Mouse (Mus musculus) kidney, embryonic 14.5 days (tissue): ENCODE results near the gene Mdh2. TPM values are rescaled to one million over a fixed set of nuclear protein-coding genes. Genes with fewer than 3 reads are reported as not detected.

Source experiments
- ATAC-seq: fragments of 200-750 bp; cut with Nextera tagmentation; 2 replicates; pipeline ENCODE4 v1.8.0; 2017; ENCODE audit warnings: moderate number of reproducible peaks, mild to moderate bottlenecking, moderate TSS enrichment, moderate library complexity; ENCODE audit not compliant: low FRiP score, low TSS enrichment
- H3K27ac ChIP-seq: fragments of 300-500 bp; sonication (generic); 2 replicates; pipeline ENCODE4 v1.5.1; 2014; ENCODE audit warnings: low read depth, mild to moderate bottlenecking, low read length, moderate library complexity, mixed read lengths
- H3K27me3 ChIP-seq: fragments of 300-500 bp; sonication (generic); 2 replicates; pipeline ENCODE4 v1.6.1; 2014; ENCODE audit warnings: mild to moderate bottlenecking, low read length; ENCODE audit not compliant: control insufficient read depth, insufficient read depth
- H3K36me3 ChIP-seq: fragments of 300-500 bp; sonication (generic); 2 replicates; pipeline ENCODE4 v1.6.1; 2014; ENCODE audit warnings: low read length, mixed read lengths; ENCODE audit not compliant: control insufficient read depth, insufficient read depth
- H3K4me1 ChIP-seq: fragments of 300-500 bp; sonication (generic); 2 replicates; pipeline ENCODE4 v1.6.1; 2014; ENCODE audit warnings: low read length, mixed read lengths; ENCODE audit not compliant: control insufficient read depth, insufficient read depth
- H3K4me2 ChIP-seq: fragments of 300-500 bp; sonication (generic); replicated peaks from 2 replicates; pipeline ENCODE4 v1.6.1; 2014; ENCODE audit warnings: low read depth, mild to moderate bottlenecking, low read length
- H3K4me3 ChIP-seq: fragments of 300-500 bp; sonication (generic); 2 replicates; pipeline ENCODE4 v1.5.1; 2014; ENCODE audit warnings: mild to moderate bottlenecking, low read length
- H3K9ac ChIP-seq: fragments of 300-500 bp; sonication (generic); 2 replicates; pipeline ENCODE4 v1.6.1; 2014; ENCODE audit warnings: low read depth, mild to moderate bottlenecking, low read length, moderate library complexity
- H3K9me3 ChIP-seq: fragments of 300-500 bp; sonication (generic); 2 replicates; pipeline ENCODE4 v1.6.1; 2016; ENCODE audit warnings: low read length; ENCODE audit not compliant: control insufficient read depth
- WGBS: fragments of 180-500 bp; shearing (Covaris S2); extraction: QIAGEN DNeasy Blood & Tissue Kit; methylation state at CpG from one replicate; pipeline ENCODE4 v1.1.7; 2014; 5-methylcytosine and 5-hydroxymethylcytosine counted together
- polyA plus RNA-seq: library from polyadenylated mRNA; unstranded; fragments of >200 nt; fragmentation: Nextera tagmentation; extraction: Ambion mirVana; gene quantifications from 2 replicates; pipeline ENCODE4 v1.2.1, GENCODE M21; 2014

Mdh2 gene
- 429 and 590 TPM in 2 replicates for polyA plus RNA-seq

- Histone ChIP-seq H3K27ac (peak within 1 kb of the TSS; percentile 95), H3K4me3 (peak within 1 kb of the TSS; percentile 93), H3K36me3 (peaks cover 23% of the 10 kb centered on the region), H3K4me1 (peaks cover 18% of the 10 kb centered on the region), H3K27me3 (no peaks in the 10 kb centered on the region), H3K9ac (peak within 1 kb of the TSS; percentile 96), H3K9me3 (no peaks in the 10 kb centered on the region), H3K4me2 (peak within 1 kb of the TSS; percentile 82)
- ATAC-seq: peak; percentile 96
- WGBS: 1% methylated on average over 70 of the region's 70 CpGs
These were observed at the start of gene Mdh2 for GRCm38 (mm10) chr5:135778471-135779445. TSS of gene Mdh2 (plus strand) at chr5:135778480.

- WGBS: 93% methylated on average over 13 of the region's 13 CpGs
- H3K4me2 ChIP-seq: no peak overlapping the region
- ATAC-seq: no peak
These were observed 48.9 kb upstream of the Mdh2 start for GRCm38 (mm10) chr5:135729351-135729750.

GRCm38 (mm10) chr5:135730278-135730677 is 48.0 kb upstream of the Mdh2 start:
- WGBS: 95% methylated on average over 10 of the region's 10 CpGs
- no peak for ATAC-seq
- H3K4me1 ChIP-seq: peaks cover 12% of the 10 kb centered on the region
- H3K4me3 ChIP-seq: no peak overlapping the region
- no peak overlapping the region for H3K9ac ChIP-seq
- no peaks in the 10 kb centered on the region for H3K9me3 ChIP-seq
- peaks cover 71% of the 10 kb centered on the region for H3K36me3 ChIP-seq
- H3K27me3 ChIP-seq: no peaks in the 10 kb centered on the region
- no peak overlapping the region for H3K27ac ChIP-seq
- no peak overlapping the region for H3K4me2 ChIP-seq

More at GRCm38 (mm10) chr5:135729351-135729750, 48.9 kb upstream of the Mdh2 start:
- Histone ChIP-seq H3K36me3 (peaks cover 62% of the 10 kb centered on the region), H3K9me3 (no peaks in the 10 kb centered on the region), H3K4me3 (no peak overlapping the region), H3K9ac (no peak overlapping the region), H3K27me3 (no peaks in the 10 kb centered on the region), H3K27ac (no peak overlapping the region), H3K4me1 (peaks cover 21% of the 10 kb centered on the region)

GRCm38 (mm10) chr5:135730916-135731315 is 47.4 kb upstream of the Mdh2 start:
- ATAC-seq: no peak
- Histone ChIP-seq H3K4me1 (peaks cover 5% of the 10 kb centered on the region), H3K4me3 (no peak overlapping the region), H3K36me3 (peaks cover 77% of the 10 kb centered on the region), H3K4me2 (no peak overlapping the region), H3K9ac (no peak overlapping the region), H3K27ac (no peak overlapping the region), H3K27me3 (no peaks in the 10 kb centered on the region), H3K9me3 (no peaks in the 10 kb centered on the region)
- WGBS: 93% methylated on average over 10 of the region's 10 CpGs

- Histone ChIP-seq H3K9me3 (no peaks in the 10 kb centered on the region), H3K4me1 (peaks cover 1% of the 10 kb centered on the region; the same call in 1 of the 2 replicates), H3K9ac (no peak overlapping the region), H3K4me2 (no peak overlapping the region), H3K27me3 (no peaks in the 10 kb centered on the region), H3K4me3 (no peak overlapping the region), H3K36me3 (peaks cover 81% of the 10 kb centered on the region), H3K27ac (no peak overlapping the region)
- 95% methylated on average over 16 of the region's 16 CpGs for WGBS
- ATAC-seq: no peak
These were observed 47.0 kb upstream of the Mdh2 start for GRCm38 (mm10) chr5:135731322-135731721.

GRCm38 (mm10) chr5:135733071-135733470 is 45.2 kb upstream of the Mdh2 start:
- Histone ChIP-seq H3K9ac (no peak overlapping the region), H3K9me3 (no peaks in the 10 kb centered on the region), H3K4me3 (no peak overlapping the region), H3K4me2 (no peak overlapping the region), H3K4me1 (no peaks in the 10 kb centered on the region), H3K36me3 (peaks cover 90% of the 10 kb centered on the region), H3K27me3 (no peaks in the 10 kb centered on the region), H3K27ac (no peak overlapping the region)
- 86% methylated on average over 4 of the region's 4 CpGs for WGBS
- ATAC-seq: no peak

- Histone ChIP-seq H3K27ac (no peak overlapping the region), H3K27me3 (no peaks in the 10 kb centered on the region), H3K36me3 (peaks cover 82% of the 10 kb centered on the region), H3K4me1 (no peaks in the 10 kb centered on the region), H3K4me3 (no peak overlapping the region), H3K9me3 (no peaks in the 10 kb centered on the region), H3K9ac (no peak overlapping the region), H3K4me2 (no peak overlapping the region)
- ATAC-seq: no peak
- WGBS: 94% methylated on average over 40 of the region's 42 CpGs
These were observed 44.1 kb upstream of the Mdh2 start for GRCm38 (mm10) chr5:135734057-135734680.

GRCm38 (mm10) chr5:135735741-135736140 is 42.5 kb upstream of the Mdh2 start:
- 88% methylated on average over 13 of the region's 13 CpGs for WGBS
- no peak overlapping the region for H3K4me3 ChIP-seq
- H3K36me3 ChIP-seq: peaks cover 66% of the 10 kb centered on the region
- no peak overlapping the region for H3K27ac ChIP-seq
- H3K9me3 ChIP-seq: no peaks in the 10 kb centered on the region
- no peak overlapping the region for H3K4me2 ChIP-seq
- ATAC-seq: no peak
- H3K9ac ChIP-seq: no peak overlapping the region
- no peaks in the 10 kb centered on the region for H3K27me3 ChIP-seq
- H3K4me1 ChIP-seq: no peaks in the 10 kb centered on the region

GRCm38 (mm10) chr5:135736544-135736943 is 41.7 kb upstream of the Mdh2 start:
- 91% methylated on average over 16 of the region's 16 CpGs for WGBS
- Histone ChIP-seq H3K27ac (no peak overlapping the region), H3K4me2 (no peak overlapping the region), H3K4me3 (no peak overlapping the region), H3K27me3 (no peaks in the 10 kb centered on the region), H3K36me3 (peaks cover 64% of the 10 kb centered on the region), H3K9ac (no peak overlapping the region), H3K9me3 (no peaks in the 10 kb centered on the region), H3K4me1 (no peaks in the 10 kb centered on the region)
- ATAC-seq: no peak
